Mouse (Mus musculus): ENCODE measurements around the gene Zfp963. TPM values are rescaled to one million over a fixed set of nuclear protein-coding genes. Genes with fewer than 3 reads are reported as not detected.
A peak's percentile ranks its signal among the peaks of the same experiment; 100 is the strongest.
"Not testable (repeated sequence)": the region's sequence is repeated elsewhere in the genome, so short reads cannot be mapped to it uniquely, and the experiment has no call there.

Gene Zfp963
- polyA plus RNA-seq, 1 experiment from 2014 or later = 8.1 TPM

DNA sequence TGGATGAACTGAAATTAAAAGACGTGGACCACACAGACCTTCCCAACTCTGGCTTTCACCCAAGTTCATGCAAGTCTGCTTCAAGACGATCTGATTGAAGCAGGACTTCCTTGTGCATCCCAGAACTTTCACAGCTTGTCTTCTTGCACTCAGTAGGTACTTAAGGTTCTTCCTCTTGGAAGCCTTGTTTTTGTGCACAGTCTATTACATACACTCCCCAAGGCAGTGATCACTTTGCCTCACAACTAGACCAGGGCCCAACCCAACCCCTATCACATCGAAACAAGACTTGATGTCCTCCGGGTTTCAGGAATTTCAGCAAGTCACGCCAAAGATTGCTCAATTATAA is 32.6 kb downstream of the Zfp963 start:
- no peaks in the 10 kb centered on the region for H3K27me3 ChIP-seq (replicated peaks)
- peak overlapping the region; percentile 61 for H3K4me2 ChIP-seq
- peak overlapping the region; percentile 100 for H3K27ac ChIP-seq (replicated peaks)
- H3K4me3 ChIP-seq (replicated peaks) = peak overlapping the region; percentile 88
- H3K9ac ChIP-seq (replicated peaks) = peak overlapping the region; percentile 23; the same call in 1 of the 2 replicates
- H3K36me3 ChIP-seq = no peaks in the 10 kb centered on the region
- peaks cover 32% of the 10 kb centered on the region for H3K4me1 ChIP-seq
- peak; percentile 25 for ATAC-seq (ENCODE audit: low FRiP score)
- H3K9me3 ChIP-seq (replicated peaks) = no peaks in the 10 kb centered on the region
- WGBS = 48% methylated on average over 5 of the region's 5 CpGs

DNA sequence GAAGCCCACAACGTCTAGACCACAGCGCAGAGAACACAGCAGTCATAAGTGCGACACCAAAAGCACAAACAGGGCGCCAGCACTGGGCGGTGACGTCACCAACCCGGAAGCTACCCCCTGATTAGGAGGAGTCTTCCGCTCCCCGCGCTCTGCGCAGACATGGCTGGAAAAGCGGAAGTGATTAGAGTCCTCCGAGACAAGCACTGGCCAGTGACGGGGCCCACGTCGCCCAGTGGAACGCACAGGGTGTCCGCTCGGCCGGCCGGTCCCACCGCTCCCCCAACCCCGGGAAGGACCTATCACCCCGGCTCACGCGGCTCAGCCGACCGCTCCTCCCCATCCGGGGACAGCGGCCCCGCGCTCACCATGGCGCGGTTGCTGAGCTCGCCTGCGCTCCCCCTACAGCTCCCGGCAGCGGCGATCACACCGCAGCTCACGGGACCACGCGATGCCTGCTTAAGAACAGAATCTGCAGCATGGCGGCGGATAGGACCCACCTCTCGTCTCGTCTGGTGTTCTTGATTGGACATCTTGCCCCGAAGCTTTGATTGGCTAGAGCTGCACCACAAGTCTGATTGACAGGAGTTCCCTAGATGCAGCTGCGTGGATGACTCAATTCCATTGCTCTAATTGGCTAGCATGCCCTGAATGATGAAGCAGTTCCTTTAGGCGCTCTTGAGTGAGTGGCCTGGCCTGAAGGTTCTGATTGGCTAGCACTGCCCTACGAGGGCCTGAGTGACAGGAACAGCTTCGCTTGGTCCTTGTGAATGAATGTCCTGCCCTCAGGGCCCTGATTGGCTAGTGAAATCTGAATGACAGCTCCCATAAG is 33.2 kb downstream of the Zfp963 start:
- peak overlapping the region; percentile 99 for H3K9ac ChIP-seq (replicated peaks)
- no peaks in the 10 kb centered on the region for H3K27me3 ChIP-seq (replicated peaks)
- peak; percentile 99 for ATAC-seq (ENCODE audit: low FRiP score)
- H3K27ac ChIP-seq (replicated peaks) = peak overlapping the region; percentile 100
- peak overlapping the region; percentile 88 for H3K4me3 ChIP-seq (replicated peaks)
- peak overlapping the region; percentile 61 for H3K4me2 ChIP-seq
- H3K4me1 ChIP-seq = peaks cover 32% of the 10 kb centered on the region
- WGBS = 0% methylated on average over 52 of the region's 52 CpGs
- H3K36me3 ChIP-seq = no peaks in the 10 kb centered on the region
- H3K9me3 ChIP-seq (replicated peaks) = no peaks in the 10 kb centered on the region

DNA sequence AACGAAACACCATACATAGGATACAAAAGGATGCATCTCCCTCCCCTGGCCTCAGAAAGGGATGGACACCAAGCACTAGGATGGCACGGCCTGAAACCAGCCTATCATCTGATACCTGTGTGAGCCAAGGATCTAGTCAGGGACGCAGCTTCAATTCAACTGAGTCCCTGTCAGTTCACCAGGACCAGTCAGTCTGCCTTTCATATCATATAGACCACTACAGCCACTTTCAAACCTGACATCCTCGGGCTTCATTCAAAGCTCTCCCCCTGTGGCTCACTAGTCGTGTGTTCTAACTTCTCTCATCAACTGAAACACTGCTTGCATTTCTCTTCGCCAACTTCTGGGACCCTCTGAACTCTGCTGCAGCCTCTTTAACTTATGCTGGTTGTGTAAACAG is 34.4 kb downstream of the Zfp963 start:
- H3K36me3 ChIP-seq = no peaks in the 10 kb centered on the region; the same call in 1 of the 2 replicates
- H3K4me2 ChIP-seq = peak overlapping the region; percentile 61
- ATAC-seq (ENCODE audit: low FRiP score) = no peak
- H3K4me1 ChIP-seq = peaks cover 32% of the 10 kb centered on the region
- no peak overlapping the region for H3K27ac ChIP-seq (replicated peaks)
- peak overlapping the region; percentile 88 for H3K4me3 ChIP-seq (replicated peaks)
- H3K9ac ChIP-seq (replicated peaks) = peak overlapping the region; percentile 28; the same call in 1 of the 2 replicates
- WGBS = 83% methylated on average over 6 of the region's 6 CpGs
- H3K27me3 ChIP-seq (replicated peaks) = no peaks in the 10 kb centered on the region
- H3K9me3 ChIP-seq (replicated peaks) = no peaks in the 10 kb centered on the region

DNA sequence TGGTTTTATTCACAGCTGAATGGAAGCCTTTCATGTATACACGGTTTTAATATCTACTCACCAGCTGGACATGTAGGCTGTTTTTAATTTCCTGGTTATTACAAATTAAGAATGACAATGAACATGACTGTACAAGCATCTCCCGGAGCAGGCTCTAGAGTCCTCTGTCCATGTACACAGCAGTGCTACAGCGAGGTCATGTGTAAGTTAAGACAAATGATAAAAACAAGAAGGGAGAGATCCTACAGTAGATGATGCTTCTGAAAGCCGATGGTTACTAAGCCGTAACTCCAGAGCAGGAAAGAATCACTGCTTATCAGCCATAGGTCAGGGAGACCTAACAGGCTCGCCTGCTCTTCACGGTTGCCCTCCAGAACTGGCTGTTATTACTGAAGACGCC is 36.3 kb downstream of the Zfp963 start:
- 90% methylated on average over 8 of the region's 8 CpGs for WGBS
- Histone ChIP-seq H3K4me1 (peaks cover 32% of the 10 kb centered on the region), H3K4me2 (no peak overlapping the region), H3K27me3 (replicated peaks) (no peaks in the 10 kb centered on the region), H3K4me3 (replicated peaks) (no peak overlapping the region), H3K27ac (replicated peaks) (no peak overlapping the region), H3K9me3 (replicated peaks) (no peaks in the 10 kb centered on the region), H3K36me3 (peaks cover 17% of the 10 kb centered on the region), H3K9ac (replicated peaks) (no peak overlapping the region)
- ATAC-seq (ENCODE audit: low FRiP score) = no peak

DNA sequence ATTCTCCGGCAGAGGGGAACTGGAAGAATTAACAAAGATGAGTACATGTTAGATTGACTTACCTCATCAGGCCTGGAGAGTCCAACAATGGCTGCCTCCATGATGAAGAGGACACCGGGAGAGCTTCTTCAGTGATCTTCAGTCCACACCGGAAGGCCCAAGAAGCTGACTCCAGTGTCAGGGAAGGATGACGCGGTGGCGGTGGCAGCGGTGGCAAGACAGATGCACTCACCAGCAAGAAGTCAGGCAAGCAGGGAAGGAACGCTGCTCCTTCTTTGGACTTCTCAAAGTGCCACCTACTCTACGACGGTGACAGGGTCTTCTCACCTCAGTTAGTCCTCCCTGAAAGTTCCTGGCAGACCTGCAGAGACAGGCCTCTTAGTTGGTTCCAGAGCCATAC is 39.1 kb downstream of the Zfp963 start, which contains the start of gene Zfp869:
Gene Zfp869 (minus strand): TSS at position 101 of the 400 bp plus-strand sequence.
- not testable (repeated sequence) for H3K4me2 ChIP-seq; H3K27me3 ChIP-seq (replicated peaks); ATAC-seq (ENCODE audit: low FRiP score); H3K9ac ChIP-seq (replicated peaks); H3K27ac ChIP-seq (replicated peaks); H3K9me3 ChIP-seq (replicated peaks); H3K4me3 ChIP-seq (replicated peaks)
- peaks cover 46% of the 10 kb centered on the region for H3K36me3 ChIP-seq
- H3K4me1 ChIP-seq = peaks cover 26% of the 10 kb centered on the region
- WGBS = over 99% methylated on average over 9 of the region's 10 CpGs

DNA sequence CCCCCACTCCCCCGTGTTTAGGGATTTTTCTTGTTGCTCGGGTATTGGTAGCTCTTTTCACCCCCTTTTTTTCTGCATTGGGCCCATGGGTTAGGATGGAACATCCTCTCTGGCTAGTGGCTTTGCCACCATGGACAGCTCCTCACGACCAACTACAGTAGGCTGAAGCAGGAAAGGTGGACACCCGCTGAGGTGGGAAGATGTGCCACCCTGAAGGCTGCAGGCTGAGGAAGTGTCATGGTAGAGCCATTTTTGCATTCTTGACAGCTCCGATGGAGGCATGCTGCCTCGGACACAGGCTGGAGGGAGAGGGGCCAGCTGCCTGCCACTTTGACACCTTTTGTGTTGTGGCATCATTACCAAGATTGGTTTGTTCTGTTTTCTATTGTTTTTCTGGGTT is 48.0 kb downstream of the Zfp963 start:
- no peak overlapping the region for H3K27ac ChIP-seq (replicated peaks)
- H3K4me1 ChIP-seq = no peaks in the 10 kb centered on the region
- peaks cover 44% of the 10 kb centered on the region for H3K36me3 ChIP-seq
- no peaks in the 10 kb centered on the region for H3K27me3 ChIP-seq (replicated peaks)
- 67% methylated on average over 6 of the region's 6 CpGs for WGBS
- H3K4me2 ChIP-seq = no peak overlapping the region
- no peaks in the 10 kb centered on the region for H3K9me3 ChIP-seq (replicated peaks)
- H3K4me3 ChIP-seq (replicated peaks) = no peak overlapping the region
- ATAC-seq (ENCODE audit: low FRiP score) = no peak
- no peak overlapping the region for H3K9ac ChIP-seq (replicated peaks)

Other genes with a start within 250 kb of the Zfp963 start
- gene Gm7697, start 227.0 kb downstream of the Zfp963 start, polyA plus RNA-seq (2015; fragmentation: Nextera tagmentation; extraction: Ambion mirVana) = not detected in 2 replicates
- gene Zfp868, start 124.4 kb downstream of the Zfp963 start, polyA plus RNA-seq (2015; fragmentation: Nextera tagmentation; extraction: Ambion mirVana) = 32.1 and 35.6 TPM in 2 replicates
- gene Zfp964, start 95.5 kb downstream of the Zfp963 start, polyA plus RNA-seq (2015; fragmentation: Nextera tagmentation; extraction: Ambion mirVana) = 2.0 and 2.7 TPM in 2 replicates
- gene Zfp869, start 39.2 kb downstream of the Zfp963 start, polyA plus RNA-seq (2015; fragmentation: Nextera tagmentation; extraction: Ambion mirVana) = 23.9 and 25.2 TPM in 2 replicates
- gene Gm20422, start 24.9 kb upstream of the Zfp963 start, polyA plus RNA-seq (2015; fragmentation: Nextera tagmentation; extraction: Ambion mirVana) = 2.2 TPM in 1 of 2 replicates, not detected in the other
- 50.3 and 50.5 TPM in 2 replicates for gene Atp13a1, start 41.2 kb upstream of the Zfp963 start, polyA plus RNA-seq (2015; fragmentation: Nextera tagmentation; extraction: Ambion mirVana)
- 35.8 and 36.7 TPM in 2 replicates for gene Zfp866, start 41.2 kb upstream of the Zfp963 start, polyA plus RNA-seq (2015; fragmentation: Nextera tagmentation; extraction: Ambion mirVana)
- 30.6 and 31.5 TPM in 2 replicates for gene Gmip, start 58.7 kb upstream of the Zfp963 start, polyA plus RNA-seq (2015; fragmentation: Nextera tagmentation; extraction: Ambion mirVana)
- gene Lpar2, start 72.5 kb upstream of the Zfp963 start, polyA plus RNA-seq (2015; fragmentation: Nextera tagmentation; extraction: Ambion mirVana) = 0.63 TPM in 2 replicates
- 52.6 and 61.2 TPM in 2 replicates for gene Pbx4, start 82.5 kb upstream of the Zfp963 start, polyA plus RNA-seq (2015; fragmentation: Nextera tagmentation; extraction: Ambion mirVana)
- gene Cilp2, start 137.7 kb upstream of the Zfp963 start, polyA plus RNA-seq (2015; fragmentation: Nextera tagmentation; extraction: Ambion mirVana) = 5.3 and 6.0 TPM in 2 replicates
- 4.3 TPM in 2 replicates for gene Tssk6, start 152.2 kb upstream of the Zfp963 start, polyA plus RNA-seq (2015; fragmentation: Nextera tagmentation; extraction: Ambion mirVana)
- gene Ndufa13, start 152.6 kb upstream of the Zfp963 start, polyA plus RNA-seq (2015; fragmentation: Nextera tagmentation; extraction: Ambion mirVana) = 190 and 209 TPM in 2 replicates
- gene Yjefn3, start 152.7 kb upstream of the Zfp963 start, polyA plus RNA-seq (2015; fragmentation: Nextera tagmentation; extraction: Ambion mirVana) = 11.8 and 15.6 TPM in 2 replicates
- gene Gatad2a, start 246.4 kb upstream of the Zfp963 start, polyA plus RNA-seq (2015; fragmentation: Nextera tagmentation; extraction: Ambion mirVana) = 24.8 and 24.9 TPM in 2 replicates